Mouse (Mus musculus) 3T3-L1 (cell line): ENCODE results near the gene Fxyd4.
A peak's percentile ranks its signal among the peaks of the same experiment; 100 is the strongest.

ENCODE experiments used
- DNase-seq: peaks from one replicate; pipeline ENCODE4 v3.0.0-alpha.2; 2015; ENCODE audit warnings: low read depth, low spot score

The Fxyd4 gene

DNA sequence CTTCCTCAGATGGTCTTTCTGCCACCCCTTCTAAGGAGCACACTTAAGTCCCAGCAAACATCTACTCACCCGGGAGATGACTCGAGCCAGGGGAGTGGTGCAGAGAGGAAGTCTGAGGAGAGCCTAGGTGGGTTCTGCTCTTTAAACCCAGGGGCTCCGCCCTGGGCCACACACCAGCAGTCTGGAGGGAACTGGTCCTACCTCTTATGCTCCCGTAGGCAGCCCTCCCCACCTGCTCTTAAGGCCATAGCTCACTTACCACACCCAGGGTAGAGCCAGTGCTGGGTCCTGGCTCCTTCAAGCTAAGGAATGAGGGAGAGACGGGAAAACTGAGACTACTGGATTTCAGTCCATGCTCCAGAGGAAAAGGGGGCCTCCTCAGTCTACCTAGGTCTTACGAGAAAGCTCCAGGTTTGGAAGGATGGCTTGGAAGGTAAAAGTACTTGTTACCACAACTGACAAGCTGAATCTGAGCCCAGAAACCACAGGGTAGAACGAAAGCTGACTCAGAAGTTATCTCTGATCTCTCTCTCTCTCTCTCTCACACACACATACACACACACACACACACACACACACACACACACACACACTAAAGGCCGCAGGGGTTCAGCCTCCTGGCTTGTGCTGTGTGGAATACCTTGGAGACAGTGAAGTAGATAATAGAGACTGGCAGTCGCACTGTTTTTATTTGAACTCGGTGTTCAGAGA, at the start of gene Fxyd4:
Gene Fxyd4, minus strand, starts transcription at position 471 of the 711 bp plus-strand sequence.
- DNase-seq, result no peak

GRCm38 (mm10) chr6:117987173-117987572, 49.7 kb upstream of the Fxyd4 start:
- DNase-seq, result no peak

DNA sequence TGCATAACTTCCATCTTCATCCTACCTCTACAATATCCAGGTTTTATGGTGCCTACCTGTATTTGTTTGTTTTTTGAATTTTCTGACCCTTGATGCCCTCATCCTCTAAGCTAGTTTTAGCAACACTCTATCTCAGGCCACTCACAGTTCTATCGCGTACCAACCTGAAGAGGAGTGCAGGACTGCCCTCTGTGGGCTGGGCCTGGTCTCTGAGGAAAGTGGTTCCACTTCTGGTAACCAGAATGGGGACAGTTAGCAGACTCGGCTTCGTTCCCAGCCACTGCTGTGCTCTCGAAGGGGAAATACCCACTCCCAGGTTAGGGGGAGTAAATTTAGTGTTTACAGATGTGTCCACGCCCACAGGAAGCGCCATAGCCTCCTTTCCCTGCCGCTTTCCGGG, 29.2 kb upstream of the Fxyd4 start:
- DNase-seq, result no peak

- peak; percentile 13 for DNase-seq
These were observed 25.7 kb upstream of the Fxyd4 start for GRCm38 (mm10) chr6:117963201-117963600.

DNA sequence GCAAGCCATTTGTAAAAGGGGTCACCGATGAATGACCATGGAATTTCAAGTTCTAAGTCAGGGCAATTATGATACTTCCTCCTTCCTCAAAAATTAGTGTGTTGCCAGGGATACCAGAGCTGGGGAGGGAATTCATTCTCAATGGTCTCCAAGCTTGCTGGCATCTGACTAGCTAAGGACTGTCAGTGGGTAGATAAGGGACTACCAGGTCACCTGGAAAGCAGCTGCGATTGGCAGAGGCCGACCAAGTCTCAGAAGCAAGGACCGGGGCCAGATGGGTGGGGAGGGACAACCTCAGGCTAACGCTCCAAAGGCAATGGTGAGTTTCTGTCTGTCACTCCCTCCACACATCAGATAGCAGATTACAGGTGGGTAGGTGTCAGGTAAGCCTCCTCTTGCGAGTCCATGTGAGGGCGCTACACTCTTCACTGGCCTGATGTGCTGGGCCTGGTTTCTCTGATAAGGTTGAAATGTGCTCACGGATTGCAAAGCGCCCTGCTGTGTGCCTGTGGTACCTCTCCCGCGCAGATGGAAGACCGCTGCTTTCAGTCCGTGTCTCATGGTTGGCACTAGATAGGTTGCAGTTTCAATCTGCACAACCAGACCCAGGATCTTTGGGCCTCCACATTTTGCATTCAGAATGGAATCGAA, 19.5 kb upstream of the Fxyd4 start:
- DNase-seq, result no peak

DNA sequence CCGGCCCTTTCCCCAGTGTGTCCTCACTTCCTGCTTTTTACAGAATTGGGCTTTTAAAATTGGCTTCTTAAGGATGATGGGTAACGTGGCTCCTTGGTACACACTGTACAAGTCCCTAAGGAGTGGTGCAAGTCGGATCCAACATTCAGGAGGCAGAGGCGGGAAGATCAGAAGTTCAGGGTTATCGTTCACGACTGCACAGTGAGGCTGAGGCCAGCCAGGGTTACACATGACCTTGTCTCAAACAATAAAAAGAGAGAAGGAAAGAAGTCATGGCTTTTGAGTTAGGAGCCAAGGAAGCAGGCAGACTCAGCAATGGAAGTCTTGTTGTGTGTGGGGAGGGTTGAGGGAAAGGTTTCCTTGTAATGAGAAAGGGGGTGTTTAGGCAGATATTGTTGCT, 18.7 kb upstream of the Fxyd4 start:
- DNase-seq, result no peak

DNA sequence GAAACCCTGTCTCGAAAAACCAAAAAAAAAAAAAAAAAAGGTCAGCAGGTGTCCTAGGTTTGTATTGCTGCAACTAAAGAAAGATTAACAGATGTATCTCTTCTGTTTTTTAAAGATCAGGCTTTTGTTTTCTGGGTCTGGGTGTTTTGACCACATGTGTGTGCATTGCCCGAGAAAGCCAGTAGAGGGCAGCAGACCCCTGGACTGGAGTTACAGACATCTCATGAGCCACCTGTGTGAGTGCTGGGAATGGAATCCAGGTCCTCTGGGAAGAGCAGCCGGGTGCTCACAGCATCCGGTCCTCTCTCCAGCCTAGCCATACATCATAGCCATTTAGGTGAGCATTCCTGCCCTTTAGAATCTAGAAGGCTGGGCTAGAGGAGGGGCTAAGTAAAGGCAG, 14.8 kb upstream of the Fxyd4 start:
- DNase-seq, result peak; percentile 31

GRCm38 (mm10) chr6:117943899-117944298, 6.4 kb upstream of the Fxyd4 start:
- no peak for DNase-seq

GRCm38 (mm10) chr6:117942769-117943168, 5.3 kb upstream of the Fxyd4 start:
- no peak for DNase-seq

DNA sequence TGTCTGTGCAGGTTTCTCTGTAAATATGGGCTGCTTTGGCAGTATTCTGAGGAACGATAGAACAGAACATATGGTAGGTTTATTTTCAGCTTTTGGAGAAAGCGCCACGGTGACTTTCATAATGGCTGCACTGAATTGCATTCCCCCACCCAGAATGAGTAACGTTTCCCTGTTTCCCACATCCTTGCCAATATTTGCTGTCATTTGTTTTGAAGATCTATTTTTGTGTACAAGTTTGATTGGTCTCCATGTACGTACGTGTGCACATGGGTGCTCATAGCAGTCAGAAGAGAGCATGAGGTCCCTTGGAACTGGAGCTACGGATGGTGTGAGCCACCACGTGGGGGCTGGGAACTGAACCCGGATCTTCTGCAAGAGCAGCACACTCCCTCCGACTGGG, 1.5 kb upstream of the Fxyd4 start:
- DNase-seq, result no peak

GRCm38 (mm10) chr6:117935681-117936612, 1.5 kb downstream of the Fxyd4 start:
- no peak for DNase-seq

- DNase-seq, result no peak
These were observed 3.2 kb downstream of the Fxyd4 start for GRCm38 (mm10) chr6:117934301-117934700.

DNA sequence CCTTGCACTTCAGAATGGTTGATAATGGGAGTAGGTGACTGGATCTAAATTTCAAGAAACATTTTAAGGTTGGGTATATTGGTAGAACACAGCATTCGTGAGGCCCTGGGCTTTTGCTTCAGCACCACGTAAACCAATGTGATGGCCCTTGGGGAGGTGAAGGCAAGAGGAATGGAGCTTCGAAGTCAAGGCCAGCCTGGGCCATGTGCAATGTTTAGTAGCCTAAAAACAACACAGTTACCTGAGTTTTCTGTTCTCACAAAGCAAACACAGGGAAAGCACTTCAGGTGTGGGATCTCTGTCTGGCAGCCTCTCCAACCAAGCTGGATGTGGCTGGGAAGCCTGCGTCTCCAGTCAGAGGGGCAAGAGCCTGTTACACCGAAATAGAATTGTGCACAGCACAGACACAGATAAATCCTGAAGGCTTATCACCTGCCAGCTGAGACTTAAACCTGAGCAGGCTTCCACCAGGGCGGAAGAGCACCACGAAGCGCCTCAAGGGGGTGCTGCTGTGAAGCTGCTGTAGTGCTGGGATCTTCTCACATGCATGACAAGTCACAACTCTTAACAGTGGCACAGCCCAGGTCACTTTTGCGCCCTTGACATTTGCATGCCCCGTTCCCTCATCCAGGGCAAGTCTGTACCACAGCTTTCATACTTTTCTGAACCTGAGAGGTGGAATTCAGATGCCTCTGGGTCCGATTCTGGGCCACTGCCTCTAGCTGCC, 5.0 kb downstream of the Fxyd4 start:
- DNase-seq, result peak; percentile 55

GRCm38 (mm10) chr6:117929945-117930655, 7.4 kb downstream of the Fxyd4 start:
- no peak for DNase-seq

GRCm38 (mm10) chr6:117928746-117929145, 8.7 kb downstream of the Fxyd4 start:
- no peak for DNase-seq

- DNase-seq, result no peak
These were observed 9.5 kb downstream of the Fxyd4 start for GRCm38 (mm10) chr6:117927955-117928354.

GRCm38 (mm10) chr6:117926871-117927491, 10.5 kb downstream of the Fxyd4 start:
- peak; percentile 35 for DNase-seq

- no peak for DNase-seq
These were observed 15.5 kb downstream of the Fxyd4 start for GRCm38 (mm10) chr6:117922041-117922440.

DNA sequence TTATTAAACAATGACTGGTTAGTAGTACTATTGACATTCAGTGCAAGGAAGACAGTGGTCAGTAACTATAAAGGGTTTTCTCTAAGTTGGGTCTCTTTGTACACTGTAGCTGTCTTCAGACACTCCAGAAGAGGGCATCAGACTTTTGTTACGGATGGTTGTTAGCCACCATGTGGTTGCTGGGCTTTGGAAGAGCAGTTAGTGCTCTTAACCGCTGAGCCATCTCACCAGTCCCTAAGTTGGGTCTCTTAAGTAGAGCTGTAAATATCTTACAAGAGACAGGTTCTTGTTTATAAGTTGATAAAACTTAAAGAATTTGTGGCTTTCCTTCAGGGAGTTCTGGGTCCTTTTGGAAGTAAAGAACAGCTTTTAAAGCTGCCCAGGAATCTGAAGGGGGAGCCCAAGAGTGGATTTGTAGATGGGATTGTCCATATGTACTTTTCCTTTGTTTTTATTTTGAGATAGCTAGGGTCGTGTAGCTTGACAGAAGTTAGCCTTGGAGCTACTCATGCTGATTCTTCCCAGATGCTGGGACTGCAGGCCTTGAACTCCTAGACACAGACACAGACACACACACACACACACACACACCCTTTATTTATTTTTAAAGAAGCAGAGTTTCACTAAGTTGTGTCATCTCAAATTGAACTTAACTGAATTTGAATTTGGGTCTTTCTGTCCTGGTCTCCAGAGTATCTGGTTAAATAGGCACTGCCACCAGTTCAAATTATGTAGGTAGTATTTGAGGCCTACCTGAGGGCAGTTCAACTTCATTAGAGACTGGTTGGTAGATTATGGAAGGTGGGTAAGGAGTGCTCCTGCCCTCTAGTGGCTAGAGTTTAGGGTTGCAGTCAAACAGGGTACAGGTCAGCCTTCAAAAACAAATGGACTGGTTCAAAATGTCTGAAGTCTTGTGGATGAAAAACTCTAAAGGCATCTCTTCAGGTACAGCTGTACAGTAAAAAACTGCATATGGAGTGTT, 16.5 kb downstream of the Fxyd4 start:
- DNase-seq, result peak; percentile 85
